Mouse (Mus musculus): Measurements from ENCODE around the gene Sorbs1.
A peak's percentile ranks its signal among the peaks of the same experiment; 100 is the strongest.

The Sorbs1 gene

GRCm38 (mm10) chr19:40302916-40303315 lies 210.7 kb downstream of the Sorbs1 start:
- no peak for DNase-seq (ENCODE audit: low read depth, low spot score)

GRCm38 (mm10) chr19:40302477-40302876 lies 211.1 kb downstream of the Sorbs1 start:
- no peak for DNase-seq (ENCODE audit: low read depth, low spot score)

GRCm38 (mm10) chr19:40299983-40300759 lies 213.4 kb downstream of the Sorbs1 start:
- no peak for DNase-seq (ENCODE audit: low read depth, low spot score)

GRCm38 (mm10) chr19:40299182-40299581 lies 214.4 kb downstream of the Sorbs1 start:
- no peak for DNase-seq (ENCODE audit: low read depth, low spot score)

- DNase-seq (ENCODE audit: low read depth, low spot score), result no peak
Measured at GRCm38 (mm10) chr19:40298574-40298973, 215.0 kb downstream of the Sorbs1 start.

GRCm38 (mm10) chr19:40297798-40298144 lies 215.8 kb downstream of the Sorbs1 start:
- no peak for DNase-seq (ENCODE audit: low read depth, low spot score)

DNA sequence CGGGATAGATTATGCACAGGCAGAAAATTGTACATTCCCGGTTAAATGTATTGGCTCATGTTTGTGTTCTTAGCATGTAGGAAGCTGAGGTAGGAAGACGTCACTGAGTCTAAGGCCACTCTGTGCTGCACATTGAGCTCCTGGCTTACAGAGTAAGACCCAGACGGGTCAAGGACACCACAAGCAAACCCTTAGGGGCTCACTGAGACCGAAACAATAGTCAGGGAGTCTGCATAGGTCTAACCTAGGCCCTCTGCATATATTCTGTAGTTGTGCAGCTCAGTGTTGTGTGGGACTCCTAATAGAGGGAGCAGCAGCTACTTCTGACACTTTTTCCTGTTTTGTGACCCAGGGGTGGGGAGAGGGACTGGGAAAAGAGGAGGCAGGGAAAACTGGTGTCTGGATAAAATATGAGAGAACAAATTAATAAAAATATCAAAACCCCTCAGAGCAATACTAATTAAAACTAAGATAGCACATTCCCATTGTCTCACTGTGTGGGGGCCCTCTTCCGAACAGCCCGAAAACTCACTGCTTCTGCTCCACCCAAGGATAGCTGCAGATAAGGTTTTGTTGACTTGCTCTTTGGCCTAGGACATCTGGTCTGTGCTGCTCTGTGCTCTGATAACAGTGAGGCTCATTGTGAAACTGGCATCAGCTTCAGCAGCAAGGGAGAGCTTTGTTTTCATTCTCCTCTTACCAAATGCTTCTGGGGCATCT lies 216.3 kb downstream of the Sorbs1 start:
- DNase-seq (ENCODE audit: low read depth, low spot score), result no peak

DNA sequence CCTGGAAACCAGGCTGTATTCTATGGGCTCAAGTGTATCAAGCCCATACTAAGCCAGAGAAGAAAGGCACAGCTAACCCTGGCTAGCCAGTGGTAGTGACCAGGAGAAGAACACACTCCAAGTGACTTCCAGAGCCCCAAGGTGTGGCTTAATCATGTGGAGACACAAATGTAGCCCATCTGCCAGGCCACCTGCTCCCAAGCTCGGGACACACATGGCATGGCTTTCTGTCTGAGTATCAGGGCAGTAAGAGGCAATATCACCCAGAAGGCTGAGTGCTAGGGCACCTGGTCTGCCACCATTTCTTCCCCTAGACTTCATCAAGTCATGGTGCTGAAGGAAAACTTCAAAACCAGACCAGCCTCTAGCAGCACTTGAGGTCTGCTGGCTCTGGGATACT lies 219.3 kb downstream of the Sorbs1 start:
- DNase-seq (ENCODE audit: low read depth, low spot score), result no peak

- no peak for DNase-seq (ENCODE audit: low read depth, low spot score)
Measured at GRCm38 (mm10) chr19:40293791-40294190, 219.8 kb downstream of the Sorbs1 start.

GRCm38 (mm10) chr19:40290099-40290724 lies 223.4 kb downstream of the Sorbs1 start:
- DNase-seq (ENCODE audit: low read depth, low spot score), result no peak

DNA sequence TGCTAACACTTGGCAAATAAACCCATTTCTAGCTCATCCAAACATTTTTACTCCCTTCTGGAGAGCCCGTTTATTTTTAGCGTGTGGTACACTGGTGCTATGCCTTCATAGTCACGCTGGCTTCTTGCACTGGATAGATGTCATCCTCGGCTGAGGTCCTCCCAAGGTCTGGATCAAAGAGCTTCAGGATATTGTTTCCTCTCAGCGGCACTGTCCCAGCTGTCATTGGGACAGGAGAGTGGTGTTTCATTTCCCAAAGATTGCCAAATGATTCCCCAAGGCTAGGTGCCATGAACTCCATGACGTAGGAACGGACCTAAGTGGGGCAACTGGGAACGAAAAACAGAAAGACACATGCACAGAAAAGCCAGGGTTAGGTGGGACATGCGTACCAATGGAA lies 225.2 kb downstream of the Sorbs1 start:
- no peak for DNase-seq (ENCODE audit: low read depth, low spot score)

GRCm38 (mm10) chr19:40284704-40285103 lies 228.9 kb downstream of the Sorbs1 start:
- no peak for DNase-seq (ENCODE audit: low read depth, low spot score)

- DNase-seq (ENCODE audit: low read depth, low spot score), result peak; percentile 51
Measured at GRCm38 (mm10) chr19:40283415-40283814, 230.2 kb downstream of the Sorbs1 start.

- DNase-seq (ENCODE audit: low read depth, low spot score), result no peak
Measured at GRCm38 (mm10) chr19:40278372-40279023, 235.1 kb downstream of the Sorbs1 start.

DNA sequence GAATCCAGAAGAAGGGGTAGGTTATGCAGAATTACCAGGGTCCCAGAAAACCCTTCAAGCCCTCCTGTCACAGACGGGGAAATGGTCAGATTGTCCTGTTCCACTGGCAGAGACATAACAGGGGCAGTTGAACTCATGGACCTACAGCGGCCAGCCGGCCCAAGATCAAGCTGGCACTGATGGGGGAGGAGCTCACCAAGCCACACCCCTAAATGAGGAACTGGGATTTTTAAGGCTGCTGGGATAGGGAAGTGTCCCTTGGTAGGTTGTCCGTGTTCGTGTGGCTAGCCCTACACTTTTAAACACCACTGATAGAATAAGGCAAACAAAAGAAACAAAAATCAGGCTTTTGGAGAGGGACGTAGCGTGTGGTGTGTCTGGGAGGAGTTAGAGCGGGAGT lies 236.1 kb downstream of the Sorbs1 start:
- DNase-seq (ENCODE audit: low read depth, low spot score), result no peak

- no peak for DNase-seq (ENCODE audit: low read depth, low spot score)
Measured at GRCm38 (mm10) chr19:40275401-40276188, 238.0 kb downstream of the Sorbs1 start.

DNA sequence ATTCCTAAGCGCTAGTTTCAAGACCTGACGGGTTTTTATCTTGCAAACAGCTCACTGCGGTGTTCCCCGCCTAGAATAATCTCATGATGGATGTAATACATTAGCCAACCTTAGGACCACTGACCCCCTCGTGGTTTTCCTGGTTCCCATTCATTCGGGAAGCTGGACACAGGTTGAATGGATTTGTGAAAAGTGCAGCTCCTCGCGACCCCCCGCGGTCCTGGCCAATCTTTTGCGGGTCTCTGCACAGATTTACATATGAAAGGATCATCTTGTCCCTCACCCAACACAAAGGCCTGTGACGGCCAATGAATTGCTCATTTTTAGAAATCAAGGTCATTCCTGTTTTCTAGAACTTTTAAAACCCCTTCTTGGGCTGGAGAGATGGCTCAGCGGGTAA lies 240.9 kb downstream of the Sorbs1 start:
- DNase-seq (ENCODE audit: low read depth, low spot score), result no peak

GRCm38 (mm10) chr19:40271308-40271892 lies 242.2 kb downstream of the Sorbs1 start, which contains the start of gene Pdlim1:
Gene Pdlim1, minus strand, starts transcription at chr19:40271842.
- DNase-seq (ENCODE audit: low read depth, low spot score), result peak; percentile 71

GRCm38 (mm10) chr19:40270351-40271307 lies 242.9 kb downstream of the Sorbs1 start:
- peak; percentile 52 for DNase-seq (ENCODE audit: low read depth, low spot score)

DNA sequence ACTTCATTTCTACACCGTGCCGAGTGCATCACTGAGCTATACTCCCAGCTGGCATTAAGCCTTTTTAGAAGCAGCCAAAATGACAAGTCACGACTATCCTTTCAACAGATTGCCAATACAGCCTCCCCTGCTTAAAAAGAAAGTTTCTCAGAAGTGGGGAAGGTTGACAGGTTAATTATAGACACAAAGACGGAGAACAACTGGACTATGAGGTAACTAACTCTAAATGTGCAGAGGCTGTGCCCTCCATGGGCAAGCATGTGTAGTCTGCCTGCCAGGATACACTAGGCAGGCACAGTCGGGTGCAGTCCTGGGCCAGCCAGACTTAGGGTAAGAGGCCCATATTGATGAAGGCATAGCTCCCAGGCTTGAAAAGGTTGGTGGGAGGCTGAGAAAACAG lies 244.1 kb downstream of the Sorbs1 start:
- no peak for DNase-seq (ENCODE audit: low read depth, low spot score)

Measured in 3T3-L1 (cell line).